Mouse (Mus musculus) kidney, adult 8-10 months (tissue): ENCODE measurements around the gene Slc25a13.

Source experiments
- DNase-seq, 2 experiments: peaks; one replicate each; pipeline ENCODE4 v3.0.0; 2022

Gene Slc25a13

GRCm38 (mm10) chr6:6015616-6016015 is 201.4 kb downstream of the Slc25a13 start:
- no peak for DNase-seq

- DNase-seq = no peak
Observed at GRCm38 (mm10) chr6:6011364-6011763, 205.6 kb downstream of the Slc25a13 start.

- peak; percentile 18 to 58 for DNase-seq
Observed at GRCm38 (mm10) chr6:6005762-6006431, 211.1 kb downstream of the Slc25a13 start.

GRCm38 (mm10) chr6:6004756-6005485 is 212.1 kb downstream of the Slc25a13 start:
- DNase-seq = no peak

GRCm38 (mm10) chr6:6002061-6002460 is 214.9 kb downstream of the Slc25a13 start:
- DNase-seq = no peak

- no peak for DNase-seq
Observed at GRCm38 (mm10) chr6:5997535-5997934, 219.4 kb downstream of the Slc25a13 start.

GRCm38 (mm10) chr6:5993056-5993455 is 223.9 kb downstream of the Slc25a13 start:
- DNase-seq = no peak

GRCm38 (mm10) chr6:5991817-5992755 is 224.9 kb downstream of the Slc25a13 start:
- peak; percentile 87 to 89 for DNase-seq

GRCm38 (mm10) chr6:5991243-5991642 is 225.7 kb downstream of the Slc25a13 start:
- no peak for DNase-seq
